Mouse (Mus musculus) liver, embryonic 11.5 days (tissue): Measurements from ENCODE around the gene Capn12. TPM values are rescaled to one million over a fixed set of nuclear protein-coding genes. Genes with fewer than 3 reads are reported as not detected.
A peak's percentile ranks its signal among the peaks of the same experiment; 100 is the strongest.

Experiments used
- ATAC-seq: fragments of 200-750 bp; cut with Nextera tagmentation; replicated peaks from 2 replicates; pipeline ENCODE4 v1.8.0; 2017; ENCODE audit warnings: moderate number of reproducible peaks, mild to moderate bottlenecking, moderate TSS enrichment, moderate library complexity; ENCODE audit not compliant: low FRiP score
- DNase-seq: peaks from one replicate; pipeline ENCODE4 v3.0.0-alpha.2; 2017; ENCODE audit warnings: low spot score
- H3K27ac ChIP-seq: fragments of 300-500 bp; sonication (generic); 2 replicates; pipeline ENCODE4 v1.5.1; 2014; ENCODE audit warnings: mild to moderate bottlenecking, low read depth, low read length, control low read depth
- H3K27me3 ChIP-seq: fragments of 300-500 bp; sonication (generic); replicated peaks from 2 replicates; pipeline ENCODE4 v1.6.1; 2014; ENCODE audit warnings: low read length, mixed read lengths; ENCODE audit not compliant: control insufficient read depth, insufficient read depth
- H3K36me3 ChIP-seq: fragments of 300-500 bp; sonication (generic); 2 replicates; pipeline ENCODE4 v1.6.1; 2014; ENCODE audit warnings: mild to moderate bottlenecking, low read length, moderate library complexity, mixed read lengths; ENCODE audit not compliant: control insufficient read depth, insufficient read depth
- H3K4me1 ChIP-seq: fragments of 300-500 bp; sonication (generic); replicated peaks from 2 replicates; pipeline ENCODE4 v1.6.1; 2014; ENCODE audit warnings: low read length, mixed read lengths; ENCODE audit not compliant: control insufficient read depth, insufficient read depth
- H3K4me2 ChIP-seq: fragments of 300-500 bp; sonication (generic); 2 replicates; pipeline ENCODE4 v1.6.1; 2014; ENCODE audit warnings: mild to moderate bottlenecking, control low read depth, moderate library complexity
- H3K4me3 ChIP-seq: fragments of 300-500 bp; sonication (generic); 2 replicates; pipeline ENCODE4 v1.5.1; 2014; ENCODE audit warnings: low read depth, low read length, control low read depth
- H3K9ac ChIP-seq: fragments of 300-500 bp; sonication (generic); 2 replicates; pipeline ENCODE4 v1.6.1; 2014; ENCODE audit warnings: low read depth, low read length, control low read depth
- H3K9me3 ChIP-seq: fragments of 300-500 bp; sonication (generic); 2 replicates; pipeline ENCODE4 v1.6.1; 2016; ENCODE audit warnings: low read length, inconsistent platforms, mixed read lengths; ENCODE audit not compliant: control insufficient read depth
- WGBS: fragments of 180-500 bp; shearing (Covaris S2); extraction: QIAGEN DNeasy Blood & Tissue Kit; methylation state at CpG from one replicate; pipeline ENCODE4 v1.1.7; 2014; 5-methylcytosine and 5-hydroxymethylcytosine counted together
- polyA plus RNA-seq: library from polyadenylated mRNA; unstranded; fragments of >200 nt; fragmentation: Nextera tagmentation; extraction: Ambion mirVana; gene quantifications from 2 replicates; pipeline ENCODE4 v1.2.1, GENCODE M21; 2014

Capn12 gene
- polyA plus RNA-seq, 1 experiment from 2014 or later = 0.37 TPM

DNA sequence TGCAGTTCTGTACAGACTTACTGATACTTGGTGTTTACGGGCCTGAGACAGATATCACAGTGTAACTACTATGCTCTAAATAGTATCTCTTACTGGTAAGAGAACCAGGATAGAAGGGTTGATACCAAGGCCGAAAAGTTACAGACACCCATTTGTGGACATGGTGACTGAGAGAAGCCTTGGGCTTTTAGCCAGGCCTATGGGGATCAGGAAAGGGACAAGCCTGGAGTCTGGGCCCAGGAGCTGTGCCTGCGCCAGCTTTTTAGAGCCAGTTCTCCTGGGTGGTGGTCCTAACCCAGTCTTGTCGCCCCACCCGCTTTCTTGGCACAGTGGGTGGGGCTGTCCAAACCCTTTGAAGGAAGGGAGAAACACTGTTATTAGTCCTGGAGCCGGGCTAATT lies 21.0 kb downstream of the Capn12 start:
- DNase-seq (no peak), ATAC-seq (no peak)
- H3K4me3 ChIP-seq = no peak overlapping the region
- peaks cover 90% of the 10 kb centered on the region for H3K36me3 ChIP-seq
- no peak overlapping the region for H3K9ac ChIP-seq
- H3K27me3 ChIP-seq = no peaks in the 10 kb centered on the region
- no peaks in the 10 kb centered on the region for H3K4me1 ChIP-seq
- H3K9me3 ChIP-seq = no peaks in the 10 kb centered on the region
- 95% methylated on average over 6 of the region's 6 CpGs for WGBS
- H3K27ac ChIP-seq = no peak overlapping the region
- H3K4me2 ChIP-seq = no peak overlapping the region

DNA sequence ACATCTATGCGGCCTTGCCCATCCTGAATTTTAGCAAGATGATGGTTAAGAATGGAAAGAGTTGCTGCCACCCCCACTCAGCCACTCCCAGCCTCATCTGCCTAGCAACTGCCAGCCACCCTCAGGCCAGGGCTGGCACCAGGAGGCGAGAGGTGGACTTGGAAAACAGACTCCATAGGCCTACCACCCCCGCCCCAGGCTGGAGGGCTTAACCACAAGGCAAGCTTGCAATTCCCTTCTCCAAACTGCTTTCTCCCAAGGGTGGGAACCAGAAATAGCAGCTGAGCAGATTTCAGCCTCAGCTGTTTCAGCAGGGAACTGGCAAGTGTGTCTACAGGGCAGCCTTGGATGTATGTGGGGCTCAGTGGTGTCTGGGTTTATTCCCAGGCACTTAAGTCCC lies 21.6 kb downstream of the Capn12 start:
- Histone ChIP-seq H3K4me1 (no peaks in the 10 kb centered on the region), H3K4me3 (no peak overlapping the region), H3K27ac (no peak overlapping the region), H3K4me2 (no peak overlapping the region), H3K27me3 (no peaks in the 10 kb centered on the region), H3K36me3 (peaks cover 92% of the 10 kb centered on the region), H3K9me3 (no peaks in the 10 kb centered on the region), H3K9ac (no peak overlapping the region)
- ATAC-seq (no peak), DNase-seq (no peak)
- WGBS = 99% methylated on average over 3 of the region's 3 CpGs

DNA sequence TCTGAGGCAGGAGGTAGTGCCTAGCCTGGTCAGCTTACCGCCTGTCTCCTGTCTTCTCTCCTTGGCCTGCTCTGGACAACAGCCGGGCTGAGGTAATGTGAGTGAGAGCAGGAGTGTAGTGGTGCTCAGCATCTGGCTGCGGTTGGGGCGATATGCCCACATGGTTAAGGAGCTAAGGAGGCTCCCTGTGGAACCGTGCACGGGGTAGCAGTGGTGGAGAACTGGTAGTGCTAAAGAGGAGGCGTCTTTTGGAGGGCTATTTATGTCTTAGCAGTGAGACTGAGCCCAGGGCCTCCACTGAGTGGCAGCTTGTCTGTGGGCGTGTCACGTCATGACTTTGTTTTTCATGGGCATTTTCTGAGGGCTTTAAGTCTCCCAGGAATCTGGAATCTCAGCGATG lies 22.6 kb downstream of the Capn12 start:
- no peak overlapping the region for H3K9ac ChIP-seq
- no peaks in the 10 kb centered on the region for H3K9me3 ChIP-seq
- no peaks in the 10 kb centered on the region for H3K4me1 ChIP-seq
- H3K27me3 ChIP-seq = no peaks in the 10 kb centered on the region
- H3K27ac ChIP-seq = no peak overlapping the region
- H3K4me3 ChIP-seq = no peak overlapping the region
- 93% methylated on average over 10 of the region's 10 CpGs for WGBS
- DNase-seq (no peak), ATAC-seq (no peak)
- no peak overlapping the region for H3K4me2 ChIP-seq
- peaks cover 89% of the 10 kb centered on the region for H3K36me3 ChIP-seq

DNA sequence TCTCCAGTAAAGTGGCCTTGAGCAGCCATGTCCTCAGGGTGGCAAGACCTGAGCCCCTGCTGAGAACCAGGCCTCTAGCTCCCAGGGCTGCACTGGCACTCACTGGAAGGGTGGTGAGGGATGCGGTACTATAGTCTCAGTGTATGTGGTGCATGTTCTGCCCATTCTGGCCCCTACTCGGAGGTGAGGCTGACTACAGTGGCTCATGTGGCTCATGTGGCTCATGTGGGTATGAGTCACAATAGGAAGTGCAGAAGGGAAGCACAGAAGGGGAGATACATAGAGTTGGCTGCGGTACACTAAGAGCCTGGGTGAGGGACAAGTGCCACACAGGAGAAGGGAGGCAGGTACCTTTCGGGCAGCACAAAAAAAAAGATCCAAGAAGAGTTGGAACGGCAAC lies 26.0 kb downstream of the Capn12 start:
- no peak overlapping the region for H3K4me3 ChIP-seq
- peaks cover 88% of the 10 kb centered on the region for H3K36me3 ChIP-seq
- DNase-seq (no peak), ATAC-seq (no peak)
- 87% methylated on average over 5 of the region's 5 CpGs for WGBS
- no peaks in the 10 kb centered on the region for H3K27me3 ChIP-seq
- no peaks in the 10 kb centered on the region for H3K4me1 ChIP-seq
- no peak overlapping the region for H3K4me2 ChIP-seq
- no peak overlapping the region for H3K9ac ChIP-seq
- no peaks in the 10 kb centered on the region for H3K9me3 ChIP-seq
- H3K27ac ChIP-seq = no peak overlapping the region

DNA sequence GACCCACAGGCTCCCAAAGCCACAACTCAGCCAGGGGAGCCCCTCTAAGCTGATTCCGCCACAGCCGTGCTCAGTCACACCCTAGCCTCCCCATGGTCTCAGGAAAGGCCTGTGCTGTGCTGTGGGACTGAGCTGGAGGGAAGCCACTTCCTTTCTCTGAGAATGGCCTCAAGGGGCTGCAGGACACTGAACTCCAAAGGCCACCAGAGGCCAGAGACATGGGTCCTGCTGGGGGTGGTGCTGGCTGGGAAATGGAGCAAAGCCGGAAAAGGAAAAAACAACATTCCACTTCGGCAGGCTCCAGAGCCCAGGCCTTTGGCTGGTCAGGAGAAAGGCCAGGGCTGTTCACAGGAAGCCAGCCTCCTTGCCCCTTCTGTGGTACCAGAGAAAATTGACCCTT lies 30.4 kb downstream of the Capn12 start:
- Histone ChIP-seq H3K9ac (no peak overlapping the region), H3K4me3 (no peak overlapping the region), H3K27me3 (no peaks in the 10 kb centered on the region), H3K36me3 (peaks cover 81% of the 10 kb centered on the region), H3K4me1 (peaks cover 6% of the 10 kb centered on the region; the same call in 1 of the 2 replicates), H3K9me3 (no peaks in the 10 kb centered on the region), H3K27ac (peak overlapping the region; percentile 54; the same call in 1 of the 2 replicates), H3K4me2 (no peak overlapping the region)
- no peak for DNase-seq
- WGBS = 70% methylated on average over 4 of the region's 4 CpGs
- peak; percentile 58; the same call in 1 of the 2 replicates for ATAC-seq

DNA sequence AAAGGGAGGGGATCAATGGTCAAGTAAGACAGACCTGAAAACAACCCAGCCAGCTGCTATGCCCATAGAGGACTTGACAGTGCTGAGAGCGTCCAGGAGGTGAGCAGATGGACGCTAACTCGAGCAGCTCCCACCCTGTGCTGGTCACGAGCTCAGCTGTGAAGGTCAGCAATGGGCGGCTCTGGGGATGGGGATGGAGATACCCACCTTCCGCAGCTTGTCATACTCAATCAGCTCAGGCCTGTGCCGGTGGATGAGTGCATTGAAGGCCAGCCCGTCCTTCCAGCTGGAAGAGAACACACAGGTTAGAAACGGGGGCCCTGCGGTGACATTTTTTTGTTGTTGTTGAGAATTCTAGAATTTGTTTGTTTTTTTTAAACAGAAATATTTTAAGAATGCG lies 31.9 kb downstream of the Capn12 start:
- H3K36me3 ChIP-seq = peaks cover 75% of the 10 kb centered on the region
- H3K4me3 ChIP-seq = no peak overlapping the region
- H3K4me1 ChIP-seq = peaks cover 10% of the 10 kb centered on the region
- no peak for DNase-seq
- H3K4me2 ChIP-seq = no peak overlapping the region
- no peak overlapping the region for H3K9ac ChIP-seq
- no peak overlapping the region for H3K27ac ChIP-seq
- H3K9me3 ChIP-seq = no peaks in the 10 kb centered on the region
- ATAC-seq = no peak
- H3K27me3 ChIP-seq = no peaks in the 10 kb centered on the region
- 83% methylated on average over 11 of the region's 11 CpGs for WGBS

DNA sequence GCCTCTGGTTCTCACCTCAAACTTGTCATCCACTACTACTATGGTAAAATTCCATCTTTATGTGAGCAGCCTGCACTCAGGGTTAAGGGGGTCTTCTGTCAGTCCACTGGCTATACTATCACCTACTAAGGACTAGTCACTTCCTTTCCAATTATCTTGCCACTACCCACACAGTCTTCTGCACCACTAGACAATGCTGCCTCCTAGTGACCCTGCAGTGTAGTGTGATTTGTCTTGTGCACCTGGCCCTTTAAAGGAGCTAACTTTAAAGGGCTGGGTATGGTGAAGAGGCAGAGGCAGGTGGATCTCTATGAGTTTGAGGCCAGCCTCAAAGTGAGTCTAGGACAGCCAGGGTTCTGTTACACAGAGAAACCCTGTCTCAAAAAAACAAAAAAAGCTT lies 35.3 kb downstream of the Capn12 start:
- ATAC-seq = no peak
- peaks cover 39% of the 10 kb centered on the region for H3K4me1 ChIP-seq
- H3K9me3 ChIP-seq = no peaks in the 10 kb centered on the region

DNA sequence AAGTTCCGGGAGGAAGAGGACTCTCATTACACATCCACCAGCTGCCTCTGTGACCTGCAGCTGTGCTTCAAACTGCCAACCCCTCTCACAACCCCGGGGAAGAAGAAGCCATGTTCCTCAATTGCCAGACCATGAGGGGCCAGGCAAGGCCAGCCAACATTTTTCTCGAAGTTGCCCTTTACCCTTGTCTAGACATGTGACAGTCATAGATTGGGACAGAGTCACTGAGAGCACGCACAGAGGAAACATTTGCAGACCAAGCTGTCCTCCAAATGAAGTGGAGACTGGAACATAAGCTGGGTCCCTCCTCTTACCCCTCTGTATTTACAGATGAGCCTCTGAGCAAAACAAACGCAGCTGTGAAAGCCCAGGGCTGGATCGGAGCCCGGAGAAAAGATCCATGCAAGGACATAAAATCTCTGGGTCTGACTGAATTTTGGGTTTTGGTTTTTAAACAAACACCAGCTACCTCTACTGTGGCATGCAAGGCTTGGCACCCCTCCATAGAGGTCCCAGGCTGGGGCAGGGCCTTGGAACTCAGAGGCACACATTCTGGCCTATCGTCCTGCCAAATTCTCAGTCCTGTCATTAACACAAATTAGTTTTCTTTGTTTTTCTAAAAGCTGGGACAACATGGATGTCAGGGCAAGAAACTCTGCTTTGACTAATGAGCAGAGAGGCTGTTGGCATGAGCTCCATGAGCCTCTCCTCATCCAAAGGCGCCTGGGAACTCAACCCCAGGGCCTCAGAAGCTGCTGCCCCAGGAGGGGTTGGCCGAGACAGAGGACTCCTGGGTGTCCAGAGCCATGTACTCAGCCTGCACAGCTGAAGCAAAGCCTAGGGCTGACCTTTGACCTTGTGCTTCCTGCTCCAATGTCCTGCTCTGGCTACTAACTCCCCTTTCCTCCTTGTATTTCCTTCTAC lies 36.5 kb downstream of the Capn12 start:
- H3K9me3 ChIP-seq = no peaks in the 10 kb centered on the region
- DNase-seq = no peak
- peaks cover 51% of the 10 kb centered on the region for H3K4me1 ChIP-seq
- H3K27ac ChIP-seq = peak overlapping the region; percentile 17; the same call in 1 of the 2 replicates
- 77% methylated on average over 10 of the region's 10 CpGs for WGBS
- H3K27me3 ChIP-seq = no peaks in the 10 kb centered on the region
- H3K4me2 ChIP-seq = no peak overlapping the region
- no peak for ATAC-seq
- no peak overlapping the region for H3K9ac ChIP-seq
- no peak overlapping the region for H3K4me3 ChIP-seq
- peaks cover 45% of the 10 kb centered on the region for H3K36me3 ChIP-seq

More for the DNA sequence above, 35.3 kb downstream of the Capn12 start:
- no peak overlapping the region for H3K4me3 ChIP-seq
- no peak overlapping the region for H3K27ac ChIP-seq
- DNase-seq = no peak
- H3K4me2 ChIP-seq = no peak overlapping the region
- no peak overlapping the region for H3K9ac ChIP-seq
- H3K36me3 ChIP-seq = peaks cover 58% of the 10 kb centered on the region
- H3K27me3 ChIP-seq = no peaks in the 10 kb centered on the region

DNA sequence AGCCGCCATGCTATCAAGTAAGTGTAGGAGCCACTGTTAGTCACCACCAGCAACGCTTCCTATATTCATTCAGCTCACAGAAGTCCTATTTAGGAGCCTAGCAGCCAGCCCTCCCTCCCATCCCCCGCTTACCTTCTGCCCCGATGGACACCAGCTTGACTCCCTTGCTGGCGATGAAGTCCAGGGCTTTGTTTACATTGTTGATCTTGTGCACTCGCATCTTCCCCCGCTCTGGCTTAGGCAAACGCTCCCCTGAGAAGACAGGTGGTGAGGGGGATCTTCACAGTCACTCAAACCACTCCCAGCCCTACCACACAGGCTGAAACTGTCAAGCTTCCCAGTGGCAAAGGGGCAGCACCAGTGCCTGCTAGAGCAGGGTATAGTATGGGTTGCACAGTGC lies 37.3 kb downstream of the Capn12 start:
- DNase-seq = no peak
- Histone ChIP-seq H3K27me3 (no peaks in the 10 kb centered on the region), H3K36me3 (peaks cover 38% of the 10 kb centered on the region), H3K9ac (no peak overlapping the region), H3K4me2 (no peak overlapping the region), H3K4me3 (no peak overlapping the region), H3K27ac (no peak overlapping the region), H3K4me1 (peaks cover 59% of the 10 kb centered on the region), H3K9me3 (no peaks in the 10 kb centered on the region)
- ATAC-seq = no peak
- WGBS = 69% methylated on average over 8 of the region's 8 CpGs
